Mouse (Mus musculus) liver, embryonic 11.5 days (tissue): Measurements from ENCODE around the gene Fmnl1. TPM values are rescaled to one million over a fixed set of nuclear protein-coding genes. Genes with fewer than 3 reads are reported as not detected.

Experiments
- ATAC-seq: fragments of 200-750 bp; cut with Nextera tagmentation; replicated peaks from 2 replicates; pipeline ENCODE4 v1.8.0; 2017; ENCODE audit warnings: moderate number of reproducible peaks, mild to moderate bottlenecking, moderate TSS enrichment, moderate library complexity; ENCODE audit not compliant: low FRiP score
- DNase-seq: peaks from one replicate; pipeline ENCODE4 v3.0.0-alpha.2; 2017; ENCODE audit warnings: low spot score
- H3K27ac ChIP-seq: fragments of 300-500 bp; sonication (generic); 2 replicates; pipeline ENCODE4 v1.5.1; 2014; ENCODE audit warnings: mild to moderate bottlenecking, low read depth, low read length, control low read depth
- H3K27me3 ChIP-seq: fragments of 300-500 bp; sonication (generic); replicated peaks from 2 replicates; pipeline ENCODE4 v1.6.1; 2014; ENCODE audit warnings: low read length, mixed read lengths; ENCODE audit not compliant: control insufficient read depth, insufficient read depth
- H3K36me3 ChIP-seq: fragments of 300-500 bp; sonication (generic); 2 replicates; pipeline ENCODE4 v1.6.1; 2014; ENCODE audit warnings: mild to moderate bottlenecking, low read length, moderate library complexity, mixed read lengths; ENCODE audit not compliant: control insufficient read depth, insufficient read depth
- H3K4me1 ChIP-seq: fragments of 300-500 bp; sonication (generic); replicated peaks from 2 replicates; pipeline ENCODE4 v1.6.1; 2014; ENCODE audit warnings: low read length, mixed read lengths; ENCODE audit not compliant: control insufficient read depth, insufficient read depth
- H3K4me2 ChIP-seq: fragments of 300-500 bp; sonication (generic); 2 replicates; pipeline ENCODE4 v1.6.1; 2014; ENCODE audit warnings: mild to moderate bottlenecking, control low read depth, moderate library complexity
- H3K4me3 ChIP-seq: fragments of 300-500 bp; sonication (generic); 2 replicates; pipeline ENCODE4 v1.5.1; 2014; ENCODE audit warnings: low read depth, low read length, control low read depth
- H3K9ac ChIP-seq: fragments of 300-500 bp; sonication (generic); 2 replicates; pipeline ENCODE4 v1.6.1; 2014; ENCODE audit warnings: low read depth, low read length, control low read depth
- H3K9me3 ChIP-seq: fragments of 300-500 bp; sonication (generic); 2 replicates; pipeline ENCODE4 v1.6.1; 2016; ENCODE audit warnings: low read length, inconsistent platforms, mixed read lengths; ENCODE audit not compliant: control insufficient read depth
- WGBS: fragments of 180-500 bp; shearing (Covaris S2); extraction: QIAGEN DNeasy Blood & Tissue Kit; methylation state at CpG from one replicate; pipeline ENCODE4 v1.1.7; 2014; 5-methylcytosine and 5-hydroxymethylcytosine counted together
- polyA plus RNA-seq: library from polyadenylated mRNA; unstranded; fragments of >200 nt; fragmentation: Nextera tagmentation; extraction: Ambion mirVana; gene quantifications from 2 replicates; pipeline ENCODE4 v1.2.1, GENCODE M21; 2014

The Fmnl1 gene
- polyA plus RNA-seq, 1 experiment from 2014 or later: 6.3 TPM

- H3K27me3 ChIP-seq: no peaks in the 10 kb centered on the region
- H3K9me3 ChIP-seq: no peaks in the 10 kb centered on the region
- DNase-seq (no peak), ATAC-seq (no peak)
- WGBS: 62% methylated on average over 6 of the region's 6 CpGs
- 0 out of 2 replicates have a peak overlapping the region, but pooled peaks have one; percentile 26 for H3K27ac ChIP-seq
- peaks cover 50% of the 10 kb centered on the region for H3K4me1 ChIP-seq
- H3K4me2 ChIP-seq: no peak overlapping the region
- H3K36me3 ChIP-seq: peaks cover 12% of the 10 kb centered on the region
- no peak overlapping the region for H3K4me3 ChIP-seq
- no peak overlapping the region; the same call in 1 of the 2 replicates for H3K9ac ChIP-seq
Measured at GRCm38 (mm10) chr11:103140763-103141100, 30.2 kb upstream of the Fmnl1 start.

- peak overlapping the region; percentile 73 for H3K27ac ChIP-seq
- 40% methylated on average over 11 of the region's 11 CpGs for WGBS
- DNase-seq: no peak
- H3K27me3 ChIP-seq: no peaks in the 10 kb centered on the region
- no peak for ATAC-seq
- 0 out of 2 replicates have a peak overlapping the region, but pooled peaks have one; percentile 9 for H3K4me2 ChIP-seq
- no peaks in the 10 kb centered on the region for H3K9me3 ChIP-seq
- H3K4me3 ChIP-seq: no peak overlapping the region
- peaks cover 12% of the 10 kb centered on the region for H3K36me3 ChIP-seq
- H3K9ac ChIP-seq: no peak overlapping the region; the same call in none of the 2 replicates
- H3K4me1 ChIP-seq: peaks cover 44% of the 10 kb centered on the region
Measured at GRCm38 (mm10) chr11:103141101-103141943, 29.6 kb upstream of the Fmnl1 start.

DNA sequence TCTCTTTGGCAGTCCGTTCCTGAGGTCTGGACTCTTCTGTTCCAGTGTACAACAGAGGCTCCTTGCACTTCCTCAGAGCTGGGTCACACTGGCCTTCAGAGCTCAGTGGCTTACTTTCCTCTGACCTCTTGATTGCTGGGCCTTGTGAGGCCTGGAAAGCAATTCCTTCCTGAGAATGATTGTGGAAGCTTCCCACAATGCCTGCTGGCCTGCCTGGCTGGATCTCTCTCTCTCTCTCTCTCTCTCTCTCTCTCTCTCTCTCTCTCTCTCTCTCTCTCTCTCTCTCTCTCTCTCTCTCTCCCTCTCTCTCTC is 29.0 kb upstream of the Fmnl1 start:
- Histone ChIP-seq H3K9me3 (no peaks in the 10 kb centered on the region), H3K27ac (peak overlapping the region; percentile 73), H3K4me2 (0 out of 2 replicates have a peak overlapping the region, but pooled peaks have one; percentile 9), H3K9ac (no peak overlapping the region; the same call in 1 of the 2 replicates), H3K4me3 (no peak overlapping the region), H3K4me1 (peaks cover 39% of the 10 kb centered on the region), H3K36me3 (peaks cover 12% of the 10 kb centered on the region), H3K27me3 (no peaks in the 10 kb centered on the region)
- DNase-seq (no peak), ATAC-seq (no peak)
- whole genome bisulfite sequencing: 43% methylated on average over 1 of the region's 1 CpGs

GRCm38 (mm10) chr11:103142441-103143182 is 28.3 kb upstream of the Fmnl1 start:
- Histone ChIP-seq H3K9me3 (no peaks in the 10 kb centered on the region), H3K27me3 (no peaks in the 10 kb centered on the region), H3K36me3 (peaks cover 12% of the 10 kb centered on the region), H3K9ac (peak overlapping the region; percentile 47; the same call in 1 of the 2 replicates), H3K4me2 (peak overlapping the region; percentile 37), H3K4me1 (peaks cover 39% of the 10 kb centered on the region), H3K4me3 (no peak overlapping the region), H3K27ac (peak overlapping the region; percentile 73)
- WGBS: 24% methylated on average over 8 of the region's 8 CpGs
- DNase-seq (no peak), ATAC-seq (peak; percentile 27; the same call in 1 of the 2 replicates)

- no peaks in the 10 kb centered on the region for H3K27me3 ChIP-seq
- no peaks in the 10 kb centered on the region; the same call in 1 of the 2 replicates for H3K36me3 ChIP-seq
- peak overlapping the region; percentile 41 for H3K9ac ChIP-seq
- H3K4me2 ChIP-seq: peak overlapping the region; percentile 33; the same call in 1 of the 2 replicates
- H3K27ac ChIP-seq: peak overlapping the region; percentile 44; the same call in 1 of the 2 replicates
- ATAC-seq (peak; percentile 45), DNase-seq (no peak)
- peaks cover 39% of the 10 kb centered on the region for H3K4me1 ChIP-seq
- no peaks in the 10 kb centered on the region for H3K9me3 ChIP-seq
- H3K4me3 ChIP-seq: no peak overlapping the region; the same call in 1 of the 2 replicates
- WGBS: 34% methylated on average over 12 of the region's 12 CpGs
Measured at GRCm38 (mm10) chr11:103144309-103145285, 26.3 kb upstream of the Fmnl1 start.

- Histone ChIP-seq H3K4me1 (peaks cover 33% of the 10 kb centered on the region), H3K27me3 (no peaks in the 10 kb centered on the region)
Measured at GRCm38 (mm10) chr11:103146386-103146785, 24.5 kb upstream of the Fmnl1 start.

GRCm38 (mm10) chr11:103147766-103148165 is 23.1 kb upstream of the Fmnl1 start:
- WGBS: 68% methylated on average over 4 of the region's 4 CpGs
- Histone ChIP-seq H3K4me1 (peaks cover 20% of the 10 kb centered on the region), H3K4me2 (no peak overlapping the region), H3K9me3 (no peaks in the 10 kb centered on the region), H3K27me3 (no peaks in the 10 kb centered on the region), H3K4me3 (no peak overlapping the region), H3K27ac (no peak overlapping the region), H3K36me3 (no peaks in the 10 kb centered on the region), H3K9ac (no peak overlapping the region)
- ATAC-seq (no peak), DNase-seq (no peak)

More at GRCm38 (mm10) chr11:103146386-103146785, 24.5 kb upstream of the Fmnl1 start:
- ATAC-seq: no peak
- no peak overlapping the region for H3K4me3 ChIP-seq
- no peak overlapping the region for H3K27ac ChIP-seq
- no peaks in the 10 kb centered on the region for H3K36me3 ChIP-seq
- H3K4me2 ChIP-seq: no peak overlapping the region
- no peaks in the 10 kb centered on the region for H3K9me3 ChIP-seq
- DNase-seq: no peak
- WGBS: 85% methylated on average over 4 of the region's 4 CpGs
- no peak overlapping the region for H3K9ac ChIP-seq

DNA sequence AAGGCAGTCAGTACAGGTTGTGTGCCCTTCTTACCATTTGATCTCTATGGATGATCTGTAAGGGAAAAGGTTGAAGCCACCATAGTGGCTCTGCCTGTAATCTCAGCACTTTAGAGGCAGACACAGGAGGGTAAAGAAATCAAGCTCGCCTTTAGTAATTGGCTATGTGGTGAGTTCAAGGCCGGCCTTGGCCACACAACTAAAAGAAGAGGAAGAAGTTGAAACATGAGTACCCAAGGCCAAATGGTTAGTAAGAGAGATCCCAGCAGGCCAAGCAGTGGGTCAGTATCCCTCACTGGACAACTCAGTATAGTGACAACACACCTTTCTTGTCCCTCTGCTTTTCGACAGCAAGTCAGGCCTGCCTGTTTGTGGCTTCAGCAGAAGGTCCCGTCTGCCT is 21.1 kb upstream of the Fmnl1 start:
- H3K9ac ChIP-seq: no peak overlapping the region
- no peaks in the 10 kb centered on the region for H3K9me3 ChIP-seq
- ATAC-seq (no peak), DNase-seq (no peak)
- H3K4me1 ChIP-seq: peaks cover 10% of the 10 kb centered on the region
- H3K27me3 ChIP-seq: no peaks in the 10 kb centered on the region
- H3K4me3 ChIP-seq: no peak overlapping the region
- no peak overlapping the region for H3K4me2 ChIP-seq
- no peaks in the 10 kb centered on the region for H3K36me3 ChIP-seq
- no peak overlapping the region for H3K27ac ChIP-seq
- WGBS: 91% methylated on average over 4 of the region's 4 CpGs
